Mouse (Mus musculus) left cerebral cortex, postnatal 36 days (tissue): ENCODE data around the gene Adh6a. TPM values are rescaled to one million over a fixed set of nuclear protein-coding genes. Genes with fewer than 3 reads are reported as not detected.

ENCODE experiments used
- DNase-seq, 2 experiments: peaks; one replicate each; pipeline ENCODE4 v3.0.0; 2021 to 2022; ENCODE audit warnings: low spot score in 2 of 2, mixed read lengths in 1 of 2
- intact Hi-C: fragments of 180-260 bp; cut with DNase I; formaldehyde crosslinking; loops from one replicate; pipeline ENCODE4 v1.15.1; 2025
- total RNA-seq, 2 experiments: library from RNA; stranded (reverse); gene quantifications; 2 replicates each; pipeline ENCODE4 v1.2.3; 2021

Adh6a gene
- not detected for total RNA-seq

- intact Hi-C loops, result no loop called here
- no peak for DNase-seq
Measured at GRCm38 (mm10) chr3:138312965-138313364, at the start of gene Adh6a. Gene Adh6a, plus strand, starts transcription at chr3:138313286.

- no peak for DNase-seq
Measured at GRCm38 (mm10) chr3:138264648-138265047, 48.4 kb upstream of the Adh6a start.

GRCm38 (mm10) chr3:138270507-138270906 lies 42.6 kb upstream of the Adh6a start:
- DNase-seq, result no peak
- intact Hi-C loops, result no loop called here

More at GRCm38 (mm10) chr3:138264648-138265047, 48.4 kb upstream of the Adh6a start:
- intact Hi-C loops, result no loop called here

- intact Hi-C loops, result no loop called here
- DNase-seq, result no peak
Measured at GRCm38 (mm10) chr3:138271297-138271696, 41.8 kb upstream of the Adh6a start.

GRCm38 (mm10) chr3:138273080-138273479 lies 40.0 kb upstream of the Adh6a start:
- DNase-seq, result no peak

GRCm38 (mm10) chr3:138275100-138275499 lies 38.0 kb upstream of the Adh6a start:
- intact Hi-C loops, result no loop called here
- no peak for DNase-seq

More at GRCm38 (mm10) chr3:138273080-138273479, 40.0 kb upstream of the Adh6a start:
- intact Hi-C loops, result no loop called here

- intact Hi-C loops, result no loop called here
- DNase-seq, result no peak
Measured at GRCm38 (mm10) chr3:138282556-138282955, 30.5 kb upstream of the Adh6a start.

GRCm38 (mm10) chr3:138283831-138284230 lies 29.3 kb upstream of the Adh6a start:
- intact Hi-C loops, result no loop called here
- no peak for DNase-seq

- no peak for DNase-seq
- intact Hi-C loops, result no loop called here
Measured at GRCm38 (mm10) chr3:138285986-138286385, 27.1 kb upstream of the Adh6a start.

- no peak for DNase-seq
- intact Hi-C loops, result no loop called here
Measured at GRCm38 (mm10) chr3:138287686-138288085, 25.4 kb upstream of the Adh6a start.

GRCm38 (mm10) chr3:138290672-138291071 lies 22.4 kb upstream of the Adh6a start:
- no peak for DNase-seq
- intact Hi-C loops, result no loop called here

GRCm38 (mm10) chr3:138291529-138292117 lies 21.5 kb upstream of the Adh6a start:
- DNase-seq, result no peak
- intact Hi-C loops, result no loop called here

- DNase-seq, result no peak
- intact Hi-C loops, result no loop called here
Measured at GRCm38 (mm10) chr3:138293298-138293895, 19.7 kb upstream of the Adh6a start.

- intact Hi-C loops, result no loop called here
- DNase-seq, result no peak
Measured at GRCm38 (mm10) chr3:138300130-138300529, 13.0 kb upstream of the Adh6a start.

- intact Hi-C loops, result no loop called here
Measured at GRCm38 (mm10) chr3:138302676-138303075, 10.4 kb upstream of the Adh6a start.

GRCm38 (mm10) chr3:138303771-138304488 lies 9.2 kb upstream of the Adh6a start:
- intact Hi-C loops, result no loop called here
- no peak for DNase-seq

More at GRCm38 (mm10) chr3:138302676-138303075, 10.4 kb upstream of the Adh6a start:
- DNase-seq, result no peak

GRCm38 (mm10) chr3:138304489-138304871 lies 8.6 kb upstream of the Adh6a start:
- intact Hi-C loops, result no loop called here
- DNase-seq, result no peak

GRCm38 (mm10) chr3:138305486-138306289 lies 7.4 kb upstream of the Adh6a start:
- DNase-seq, result no peak
- intact Hi-C loops, result no loop called here

GRCm38 (mm10) chr3:138306290-138306683 lies 6.8 kb upstream of the Adh6a start:
- DNase-seq, result no peak
- intact Hi-C loops, result no loop called here

GRCm38 (mm10) chr3:138309910-138310309 lies 3.2 kb upstream of the Adh6a start:
- intact Hi-C loops, result no loop called here
- no peak for DNase-seq
